Mouse (Mus musculus): Measurements from ENCODE around the gene Cdc42bpg. TPM values are rescaled to one million over a fixed set of nuclear protein-coding genes. Genes with fewer than 3 reads are reported as not detected.

The Cdc42bpg gene
- total RNA-seq (2021), result 1 to 10 TPM; 3.4 to 3.9 TPM
- long read RNA-seq, experiment 1, result 0 reads
- long read RNA-seq, experiment 2, result 0 reads

DNA sequence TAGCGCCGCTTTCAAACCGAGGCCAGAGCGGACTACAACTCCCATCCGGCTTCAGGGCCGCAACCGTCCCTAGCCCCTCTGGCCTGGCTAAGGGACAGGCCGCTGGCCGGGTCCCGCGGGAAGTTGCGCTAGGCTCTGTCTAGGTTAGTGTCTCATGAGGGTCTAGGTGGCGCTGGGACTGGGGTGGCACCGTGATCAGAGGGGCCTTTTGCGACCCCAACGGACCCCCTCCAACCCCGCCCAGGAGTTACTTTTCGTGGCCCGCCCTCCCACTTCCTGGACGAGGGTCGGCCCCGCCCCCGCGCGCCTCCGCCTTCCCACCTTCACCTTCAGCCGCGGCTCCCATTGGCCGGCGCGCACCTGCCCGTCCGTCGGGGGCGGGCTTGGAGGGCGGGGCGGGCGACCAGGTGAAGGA is at the start of gene Cdc42bpg:
Cdc42bpg (plus strand) TSS at position 320 of the 415 bp plus-strand sequence.
- intact Hi-C loops (cut with DNase I; ENCODE audit: low total_unique reads), result no loop called here

DNA sequence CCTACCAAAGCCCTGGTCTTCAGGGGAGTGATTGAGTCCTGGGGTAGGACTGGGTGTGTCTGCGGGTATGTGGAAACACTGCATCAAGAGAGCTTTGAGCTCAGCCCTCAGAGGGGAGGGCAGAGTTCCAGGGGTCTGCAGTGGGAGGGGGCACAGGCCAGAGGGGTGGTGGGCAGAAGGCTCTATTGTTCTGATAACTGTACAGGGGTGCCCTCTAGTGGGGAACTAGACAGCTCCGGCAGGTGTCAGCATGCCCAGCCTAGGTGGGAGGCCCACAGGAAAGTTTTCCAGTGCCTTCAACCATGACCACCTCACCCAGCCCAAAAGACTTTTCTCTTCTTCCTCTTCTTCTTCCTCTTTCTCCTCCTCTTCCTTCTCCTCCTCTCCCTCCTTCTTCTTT is 45.8 kb upstream of the Cdc42bpg start:
- no peak for DNase-seq
- intact Hi-C loops (cut with DNase I; ENCODE audit: low total_unique reads), result no loop called here

More for the DNA sequence above, at the start of gene Cdc42bpg:
- peak; percentile 80 for DNase-seq

DNA sequence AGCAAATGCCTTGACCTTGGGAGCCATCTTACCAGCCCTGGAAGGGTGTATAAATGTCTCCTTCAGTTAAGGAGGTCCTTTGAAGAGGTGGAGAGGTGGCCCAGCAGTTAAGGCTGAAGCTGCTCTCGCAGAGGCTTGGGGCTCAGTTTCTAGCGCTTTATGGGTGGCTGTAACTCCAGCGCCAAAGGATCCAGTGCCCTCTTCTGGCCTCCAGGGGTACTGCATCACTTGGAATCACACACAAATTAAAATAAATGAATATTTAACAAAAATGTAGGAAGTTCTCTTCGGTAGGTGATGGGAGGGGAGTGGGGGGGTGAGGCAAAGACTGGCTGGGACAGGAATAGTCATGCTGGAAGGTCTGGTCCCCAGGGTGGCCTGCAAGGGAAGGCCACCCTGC is 45.3 kb upstream of the Cdc42bpg start:
- intact Hi-C loops (cut with DNase I; ENCODE audit: low total_unique reads), result no loop called here
- DNase-seq, result no peak

DNA sequence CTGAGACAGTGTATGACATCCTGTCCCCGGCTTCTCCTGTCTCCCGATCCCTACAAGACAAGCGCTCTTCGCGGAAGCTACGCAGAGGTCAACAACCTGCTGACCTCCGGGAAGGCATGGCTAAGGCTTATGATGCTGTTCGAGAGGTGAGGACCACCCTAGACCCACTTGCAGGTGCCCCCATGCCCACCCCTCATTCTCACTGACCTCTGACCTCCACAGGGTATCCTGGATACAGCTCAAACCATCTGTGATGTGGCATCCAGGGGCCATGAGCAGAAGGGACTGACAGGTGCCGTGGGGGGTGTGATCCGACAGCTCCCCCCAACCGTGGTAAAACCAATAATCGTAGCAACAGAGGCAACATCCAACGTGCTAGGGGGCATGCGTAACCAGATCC is 44.9 kb upstream of the Cdc42bpg start:
- intact Hi-C loops (cut with DNase I; ENCODE audit: low total_unique reads), result no loop called here
- DNase-seq, result no peak

DNA sequence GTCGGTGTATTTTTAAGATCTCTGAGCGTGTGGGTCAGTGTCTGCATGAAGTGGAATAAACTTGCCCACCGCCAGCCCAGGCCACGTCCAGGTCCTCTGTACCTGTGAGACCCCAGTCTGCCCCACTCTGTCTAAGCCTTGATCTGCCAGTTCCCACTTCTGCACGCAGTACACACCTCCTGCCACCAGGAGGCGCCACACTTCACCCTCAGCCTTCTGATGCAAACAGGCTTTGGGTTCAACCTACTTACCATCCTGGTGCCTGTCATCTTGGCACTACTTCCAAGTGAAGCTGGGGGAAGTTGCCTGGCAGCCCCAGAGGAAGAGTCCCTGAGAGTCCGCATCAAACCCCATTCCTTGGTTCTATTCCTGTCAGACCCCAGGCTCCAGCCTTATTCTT is 44.0 kb upstream of the Cdc42bpg start:
- peak; percentile 58 for DNase-seq
- intact Hi-C loops (cut with DNase I; ENCODE audit: low total_unique reads), result no loop called here

DNA sequence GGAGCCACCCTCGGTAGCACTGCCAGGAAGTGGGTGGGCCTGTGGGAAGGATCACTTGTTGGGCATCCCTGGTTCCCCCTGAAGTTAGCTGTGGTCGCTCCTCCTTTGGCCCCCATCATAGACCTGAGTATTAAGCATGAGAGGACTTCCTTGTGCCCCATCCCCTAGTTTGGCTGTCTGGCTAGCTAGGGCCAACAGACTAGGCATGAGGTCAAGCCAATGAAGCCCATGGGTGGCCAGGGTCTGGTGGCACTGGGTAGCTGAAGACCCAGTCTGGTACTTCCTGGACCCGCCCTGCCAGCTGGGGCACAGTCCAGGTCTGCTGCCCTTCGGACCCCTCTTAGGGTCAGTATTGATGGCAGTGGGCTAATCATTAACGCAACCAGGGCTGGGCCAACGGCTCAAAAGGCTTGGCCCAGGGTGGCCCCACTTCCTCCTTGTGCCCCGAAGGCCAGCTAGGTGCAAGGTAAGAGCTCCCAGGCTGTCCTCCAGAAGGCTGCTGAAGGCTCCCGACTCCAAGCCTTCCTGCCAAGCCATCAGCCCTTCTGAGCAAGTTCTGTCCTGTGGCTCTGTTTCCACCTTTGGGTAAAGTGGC is 43.3 kb upstream of the Cdc42bpg start:
- DNase-seq, result no peak

DNA sequence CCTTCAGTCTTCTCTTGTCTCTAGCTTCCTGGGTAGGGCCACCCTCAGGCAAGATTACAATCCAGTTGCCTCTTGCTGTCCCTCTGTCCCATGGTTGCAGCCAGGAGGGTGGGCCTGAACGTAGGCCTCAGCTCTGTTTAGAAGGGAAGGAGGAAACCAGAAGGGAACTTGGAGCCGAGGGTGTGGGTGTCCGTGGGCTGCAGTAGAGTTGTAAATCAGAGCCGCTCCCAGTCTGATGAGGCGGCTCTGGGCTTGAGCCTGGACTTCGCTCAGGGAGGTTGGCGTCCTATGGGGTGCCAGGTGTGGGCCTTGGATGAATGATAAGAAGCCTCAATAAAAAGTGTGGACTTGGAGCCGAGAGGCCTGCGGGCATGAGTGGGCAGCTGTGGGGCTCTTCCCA is 42.1 kb upstream of the Cdc42bpg start:
- intact Hi-C loops (cut with DNase I; ENCODE audit: low total_unique reads), result no loop called here

More for the DNA sequence above, 43.3 kb upstream of the Cdc42bpg start:
- intact Hi-C loops (cut with DNase I; ENCODE audit: low total_unique reads), result no loop called here

DNA sequence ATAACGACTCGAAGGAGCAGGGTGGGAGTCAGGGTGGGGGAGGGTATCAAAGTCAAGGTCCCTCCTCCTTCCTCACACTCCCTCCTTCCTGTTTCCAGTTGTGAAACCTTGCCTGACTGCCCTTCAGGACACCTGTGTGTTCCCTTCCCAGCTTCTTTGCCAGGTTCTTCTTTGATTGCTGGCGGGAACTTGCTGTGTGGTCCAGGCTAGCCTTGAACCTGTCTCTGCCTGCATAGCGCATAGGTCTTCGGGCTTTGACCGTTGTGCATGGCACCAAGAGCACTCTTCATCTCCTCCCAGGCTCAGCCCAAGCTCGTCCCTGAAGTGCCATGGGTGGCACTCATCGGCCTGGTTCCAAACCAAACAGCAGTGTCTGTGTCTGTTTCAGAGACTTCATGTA is 41.3 kb upstream of the Cdc42bpg start:
- no peak for DNase-seq
- intact Hi-C loops (cut with DNase I; ENCODE audit: low total_unique reads), result no loop called here

More for the DNA sequence above, 42.1 kb upstream of the Cdc42bpg start:
- DNase-seq, result no peak

DNA sequence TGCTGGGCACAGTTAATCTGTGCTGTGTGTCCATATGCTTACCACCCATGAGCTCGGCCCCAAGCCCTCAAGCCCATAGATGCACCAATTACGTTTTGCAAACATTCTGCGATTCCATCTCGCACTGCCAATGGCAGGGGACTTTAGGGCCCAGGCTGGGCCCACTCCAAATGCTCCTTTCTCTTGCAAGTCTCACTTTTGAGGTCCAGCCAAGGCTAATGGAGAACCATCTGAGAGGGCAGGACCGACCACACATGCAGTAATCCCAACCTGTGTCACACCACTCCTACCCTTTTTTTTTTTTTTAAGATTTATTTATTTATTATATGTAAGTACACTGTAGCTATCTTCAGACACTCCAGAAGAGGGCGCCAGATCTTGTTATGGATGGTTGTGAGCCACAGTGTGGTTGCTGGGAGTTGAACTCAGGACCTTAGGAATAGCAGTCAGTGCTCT is 40.5 kb upstream of the Cdc42bpg start:
- intact Hi-C loops (cut with DNase I; ENCODE audit: low total_unique reads), result no loop called here
- no peak for DNase-seq

DNA sequence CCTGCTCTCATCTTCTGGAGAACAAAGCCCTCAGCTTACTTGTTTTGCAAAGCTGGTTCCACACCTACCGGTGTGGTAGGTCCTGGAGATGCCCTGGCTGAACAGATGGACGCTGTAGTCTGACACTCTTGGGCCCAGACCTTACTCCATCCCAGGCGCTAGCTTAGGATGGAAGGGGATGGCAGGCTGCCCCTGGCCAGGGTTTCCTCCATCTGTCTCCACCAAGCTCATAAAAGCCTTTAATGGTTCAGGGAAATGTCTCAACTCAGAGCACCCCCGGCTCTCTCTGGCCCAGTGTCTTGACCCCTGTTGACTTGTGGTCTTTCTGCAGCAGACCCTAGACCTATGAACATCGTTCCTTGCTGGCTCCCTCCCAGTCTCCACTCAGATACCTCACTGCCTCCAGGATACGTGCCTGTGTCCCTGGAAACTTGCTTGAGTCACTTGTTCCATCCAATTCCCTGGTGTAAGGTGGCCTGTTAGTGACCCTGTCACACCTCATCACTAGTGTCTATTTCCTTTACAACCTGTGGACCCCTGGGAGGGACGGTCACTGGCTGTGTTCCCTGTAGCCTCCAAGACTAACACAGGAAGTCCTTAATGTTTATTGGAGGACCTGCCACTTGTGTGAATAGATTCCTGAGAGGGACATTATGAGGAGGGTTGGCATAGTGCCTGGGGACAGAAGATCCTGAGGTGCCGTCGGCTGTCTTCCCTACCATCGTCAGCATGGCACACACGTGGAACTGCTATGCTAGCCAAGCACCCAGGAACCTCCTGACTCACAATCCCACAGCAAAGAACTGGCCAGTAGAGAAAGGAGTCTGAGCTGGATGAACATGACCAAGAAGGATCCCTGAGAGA is 38.7 kb upstream of the Cdc42bpg start:
- DNase-seq, result no peak
- intact Hi-C loops (cut with DNase I; ENCODE audit: low total_unique reads), result loop anchor here (2.0 kb wide), 1 partner anchor 37 kb away; no protein-coding TSS in a partner anchor

DNA sequence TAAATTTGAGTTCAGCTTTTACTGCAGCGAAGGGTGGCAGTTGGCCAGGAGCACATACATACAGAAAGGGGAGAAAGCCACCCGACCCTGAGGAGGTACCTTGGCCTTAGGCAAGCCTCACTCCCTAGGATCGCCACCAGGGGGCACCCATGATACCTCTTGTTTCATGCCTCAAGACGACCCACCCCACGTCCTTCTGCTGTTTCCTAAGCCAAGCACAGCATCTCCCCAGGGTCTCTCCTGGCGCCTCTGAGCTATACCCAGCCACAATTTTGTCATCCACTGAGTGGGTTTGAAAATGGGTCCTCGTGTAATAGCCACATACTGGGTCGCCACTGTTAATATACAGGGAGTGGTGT is 38.1 kb upstream of the Cdc42bpg start:
- peak; percentile 87 for DNase-seq
- intact Hi-C loops (cut with DNase I; ENCODE audit: low total_unique reads), result loop anchor here (2.0 kb wide), 1 partner anchor 37 kb away; no protein-coding TSS in a partner anchor

DNA sequence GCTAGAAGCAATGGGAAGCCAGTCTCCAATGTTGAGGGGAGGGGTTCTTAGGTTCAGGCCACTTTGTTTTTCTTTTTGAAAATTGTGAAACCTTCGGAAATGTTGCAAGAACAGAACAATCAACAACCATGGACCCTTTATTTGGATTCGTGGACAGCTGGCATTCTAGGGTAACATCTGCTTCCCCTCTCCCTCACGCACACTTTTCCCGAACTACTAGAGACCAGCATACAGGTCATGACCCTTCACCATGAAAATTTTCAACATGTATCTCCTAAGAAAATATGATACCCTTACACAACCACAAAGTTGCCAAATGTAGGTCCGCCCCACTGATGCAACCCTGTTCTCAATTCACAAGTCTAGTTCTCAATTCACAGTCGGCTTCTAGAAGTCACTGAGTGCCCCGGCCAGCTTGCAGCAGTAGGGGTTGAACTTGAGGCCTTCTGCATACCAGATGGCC is 37.6 kb upstream of the Cdc42bpg start:
- no peak for DNase-seq
- intact Hi-C loops (cut with DNase I; ENCODE audit: low total_unique reads), result loop anchor here (2.0 kb wide), 1 partner anchor 36 kb away; no protein-coding TSS in a partner anchor

DNA sequence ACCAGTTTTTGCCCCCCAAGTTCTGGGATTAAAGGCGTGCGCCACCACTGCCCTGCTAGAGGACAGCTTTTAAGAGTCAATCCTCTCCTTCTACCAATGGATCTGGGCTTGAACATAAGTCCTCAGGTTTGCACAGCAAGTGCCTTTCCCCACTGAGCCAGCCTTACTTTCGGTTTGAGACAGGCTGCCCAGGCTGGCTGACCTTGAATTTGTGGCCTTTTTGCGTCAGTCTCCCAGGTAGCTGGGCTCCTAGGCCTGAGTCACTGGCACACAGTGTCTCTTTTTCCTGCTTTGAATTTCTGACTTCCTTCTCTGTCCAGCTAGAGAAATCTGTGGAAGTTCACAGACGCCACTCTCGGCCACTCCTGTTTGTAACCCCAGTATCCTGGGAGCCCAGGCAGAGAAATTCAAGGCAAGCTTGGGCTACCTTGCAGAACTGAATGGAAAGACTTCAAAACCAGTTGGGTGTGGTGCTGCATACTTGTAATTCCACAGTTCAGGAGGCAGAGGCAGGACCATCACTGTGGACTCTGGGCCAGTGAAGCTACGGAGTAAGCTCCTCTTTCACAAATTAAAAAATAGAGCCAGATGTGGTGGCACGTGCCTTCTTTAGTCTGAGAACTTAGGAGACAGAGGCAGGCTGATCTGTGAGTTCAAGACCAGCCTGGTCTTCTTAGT is 36.3 kb upstream of the Cdc42bpg start:
- intact Hi-C loops (cut with DNase I; ENCODE audit: low total_unique reads), result loop anchor here (2.0 kb wide), 1 partner anchor 35 kb away; no protein-coding TSS in a partner anchor
- no peak for DNase-seq

DNA sequence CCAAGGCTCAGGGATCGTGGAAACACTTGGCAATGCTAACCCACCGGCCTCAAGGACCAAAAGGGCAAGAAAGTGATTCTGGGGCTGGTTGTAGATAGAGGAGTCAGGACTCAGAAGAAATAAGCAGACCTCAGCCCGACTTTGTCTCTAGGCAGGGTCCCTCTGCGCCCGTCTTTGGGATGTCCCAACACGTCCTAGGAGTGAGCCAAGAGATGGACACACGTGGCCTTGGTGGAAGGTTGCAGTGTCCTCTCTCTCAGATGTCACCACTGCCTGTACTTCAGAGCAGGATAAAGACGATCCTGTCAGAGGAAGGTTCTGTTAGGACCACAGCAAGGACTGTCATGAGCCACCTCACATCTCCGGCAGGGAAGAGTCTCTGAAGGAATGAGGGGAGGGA is 35.6 kb upstream of the Cdc42bpg start:
- intact Hi-C loops (cut with DNase I; ENCODE audit: low total_unique reads), result no loop called here
- no peak for DNase-seq

DNA sequence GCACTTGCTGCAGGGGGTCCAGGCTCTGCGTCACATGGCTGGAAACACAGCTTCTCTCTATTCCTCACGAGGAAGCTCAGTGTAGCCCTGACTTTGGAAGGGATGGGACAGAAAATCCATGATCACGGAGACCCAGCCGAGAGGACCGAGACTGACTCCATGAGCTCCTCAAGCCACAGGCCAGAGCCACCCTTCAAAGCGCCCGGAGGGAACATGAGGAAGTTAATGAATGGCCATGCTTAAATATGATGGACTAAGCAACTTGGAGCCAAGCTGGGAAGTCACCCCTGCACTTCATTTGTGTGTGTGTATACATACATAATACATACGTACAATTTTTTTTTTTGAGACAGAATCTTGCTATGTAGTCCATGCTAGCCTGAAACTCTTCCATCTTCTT is 35.0 kb upstream of the Cdc42bpg start:
- DNase-seq, result no peak
- intact Hi-C loops (cut with DNase I; ENCODE audit: low total_unique reads), result no loop called here

DNA sequence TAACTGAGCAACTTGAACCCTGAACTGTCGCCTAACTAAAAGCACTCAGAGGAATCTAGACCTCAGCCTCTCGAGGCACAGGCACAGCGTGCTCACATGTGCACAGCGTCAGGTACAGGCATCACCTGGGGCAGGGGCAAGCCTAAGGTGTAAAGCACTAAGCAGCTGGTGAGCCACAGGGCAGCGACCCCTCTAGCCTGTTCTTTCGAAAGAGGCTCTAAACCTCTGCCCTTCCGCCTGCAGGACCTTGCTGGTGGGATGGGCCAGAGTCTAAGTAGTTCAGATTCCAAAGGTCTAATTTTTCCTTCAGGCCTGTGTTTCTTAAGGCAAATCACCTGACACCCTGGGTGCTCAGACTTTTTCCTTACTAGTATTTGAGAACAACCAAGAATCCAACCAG is 34.2 kb upstream of the Cdc42bpg start:
- intact Hi-C loops (cut with DNase I; ENCODE audit: low total_unique reads), result no loop called here
- no peak for DNase-seq

DNA sequence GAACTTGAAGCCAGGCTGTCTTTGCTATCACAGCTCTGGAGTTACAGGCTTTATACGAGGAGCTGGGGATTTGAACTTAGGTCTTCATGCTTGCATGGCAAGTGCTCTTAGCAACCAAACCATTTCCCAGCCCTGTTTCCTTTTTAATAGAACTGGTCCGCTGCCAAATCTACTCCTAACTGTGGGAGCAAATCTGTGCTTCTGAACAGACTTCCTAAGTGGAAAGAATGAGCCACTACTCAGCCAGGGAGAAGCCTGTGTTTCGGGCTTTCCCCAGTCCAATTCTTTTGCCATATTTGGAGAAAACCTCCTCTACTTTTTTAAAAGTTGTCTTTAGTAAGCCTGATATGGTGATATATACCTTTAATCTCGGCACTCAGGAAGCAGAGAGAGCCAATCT is 33.5 kb upstream of the Cdc42bpg start:
- no peak for DNase-seq
- intact Hi-C loops (cut with DNase I; ENCODE audit: low total_unique reads), result no loop called here

DNA sequence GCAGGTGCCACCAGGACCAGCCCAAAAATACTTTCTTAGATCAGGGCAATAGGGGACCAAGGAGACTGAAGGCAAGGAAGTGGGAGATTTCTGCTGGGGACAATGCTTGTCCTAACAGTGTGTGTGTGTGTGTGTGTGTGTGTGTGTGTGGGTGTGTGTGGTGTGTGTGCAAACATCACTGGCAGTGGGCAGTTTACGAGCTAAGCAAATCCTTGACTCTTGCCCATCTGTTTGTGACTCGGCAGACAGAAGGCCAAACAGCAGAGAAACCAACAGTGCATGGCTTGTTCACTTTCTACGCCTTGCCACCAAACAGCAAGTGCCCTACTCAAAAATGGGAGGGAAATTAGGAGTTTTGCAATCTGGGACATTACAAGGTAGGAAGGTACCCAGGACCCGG is 32.7 kb upstream of the Cdc42bpg start:
- no peak for DNase-seq
- intact Hi-C loops (cut with DNase I; ENCODE audit: low total_unique reads), result no loop called here

DNA sequence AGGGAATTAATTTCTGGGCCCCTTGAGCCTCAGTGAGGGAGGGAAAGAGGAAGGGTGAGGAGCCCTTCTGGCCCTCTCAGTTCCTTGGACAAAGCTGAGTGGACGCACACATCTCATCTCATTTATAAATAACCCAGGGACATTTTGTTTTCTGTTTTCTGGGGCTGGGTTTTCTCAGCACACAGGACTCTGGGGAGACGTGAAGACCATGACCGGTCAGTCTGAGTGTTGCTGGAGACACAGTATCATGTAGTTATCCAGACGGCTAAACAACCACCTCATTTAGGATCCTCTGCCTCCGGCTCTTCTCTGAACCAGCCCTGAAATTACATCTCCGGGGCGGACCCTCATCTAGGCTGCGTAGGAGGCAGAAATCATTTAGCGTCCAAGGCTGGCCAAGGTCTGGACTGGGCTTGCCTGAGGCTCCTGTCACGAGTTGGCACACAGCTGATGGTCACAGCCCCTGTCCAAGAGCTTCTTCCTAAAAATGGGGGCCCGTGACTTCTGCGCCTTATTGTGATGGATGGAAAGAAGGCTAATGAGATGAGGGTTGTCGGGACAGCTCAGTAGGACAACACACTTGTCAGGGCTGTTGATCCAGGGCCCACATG is 32.2 kb upstream of the Cdc42bpg start:
- intact Hi-C loops (cut with DNase I; ENCODE audit: low total_unique reads), result no loop called here
- DNase-seq, result no peak
